Mouse (Mus musculus): ENCODE results near the gene Slc47a1.
A peak's percentile ranks its signal among the peaks of the same experiment; 100 is the strongest.

Slc47a1 gene

GRCm38 (mm10) chr11:61378651-61379050 is 506 bp upstream of the Slc47a1 start:
- DNase-seq (ENCODE audit: extremely low spot score, low read depth, low spot score): no peak

DNA sequence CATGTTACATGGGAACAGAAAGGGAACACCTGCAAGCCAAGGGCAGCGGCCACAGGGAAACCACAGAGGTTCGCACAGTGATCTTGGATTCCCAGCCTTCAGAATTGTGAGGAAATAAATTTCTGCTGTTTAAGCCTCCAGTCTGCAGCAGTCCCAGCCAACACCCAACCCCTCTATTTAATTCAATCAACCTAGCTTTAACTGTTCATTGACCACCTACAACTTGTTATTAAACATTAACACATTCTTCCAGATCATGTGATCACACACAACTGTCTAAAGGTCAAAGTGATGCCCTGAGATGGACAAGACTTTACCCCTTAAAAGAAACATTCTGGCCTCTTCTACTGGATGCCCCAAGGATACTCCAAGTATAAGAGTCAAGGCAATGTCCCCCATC is 9.5 kb downstream of the Slc47a1 start:
- DNase-seq (ENCODE audit: extremely low spot score, low read depth, low spot score): no peak

DNA sequence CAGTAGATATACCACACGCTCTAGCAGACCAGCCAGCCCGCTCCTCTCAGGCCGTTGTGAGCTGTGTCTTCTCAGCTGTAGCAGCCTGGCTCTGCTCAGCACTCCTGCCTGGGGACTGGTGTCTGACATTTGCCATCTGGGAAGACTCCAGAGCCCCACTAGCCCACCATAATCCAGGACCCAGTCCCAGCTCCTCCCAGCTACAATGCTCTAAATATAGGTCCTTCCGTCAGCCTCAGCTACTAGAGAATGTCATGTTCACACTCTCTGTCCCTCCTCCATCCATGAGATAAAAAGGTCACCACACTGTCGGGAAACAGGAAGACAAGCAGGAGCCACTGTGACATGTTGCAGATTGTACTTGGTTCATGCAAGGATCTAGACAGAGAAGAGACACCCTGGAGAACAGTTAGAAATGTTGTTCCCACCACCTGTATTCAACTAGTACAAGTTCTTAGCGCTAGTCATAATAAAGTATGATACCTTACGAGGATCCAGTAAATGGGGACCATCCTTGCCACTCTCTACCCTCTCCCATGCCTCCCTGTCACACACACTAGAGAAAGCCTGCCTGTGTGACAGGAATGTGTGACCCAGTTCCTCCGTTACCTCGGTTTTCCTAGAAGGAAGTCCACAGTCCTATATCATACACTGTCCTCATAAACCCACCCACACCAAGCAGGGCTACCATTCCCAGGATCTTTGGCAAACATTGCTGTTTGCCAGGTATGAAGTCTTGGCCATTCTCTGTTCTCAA is 11.4 kb downstream of the Slc47a1 start:
- no peak for DNase-seq (ENCODE audit: extremely low spot score, low read depth, low spot score)

- DNase-seq (ENCODE audit: extremely low spot score, low read depth, low spot score): no peak
Measured at GRCm38 (mm10) chr11:61365938-61366337, 12.2 kb downstream of the Slc47a1 start.

DNA sequence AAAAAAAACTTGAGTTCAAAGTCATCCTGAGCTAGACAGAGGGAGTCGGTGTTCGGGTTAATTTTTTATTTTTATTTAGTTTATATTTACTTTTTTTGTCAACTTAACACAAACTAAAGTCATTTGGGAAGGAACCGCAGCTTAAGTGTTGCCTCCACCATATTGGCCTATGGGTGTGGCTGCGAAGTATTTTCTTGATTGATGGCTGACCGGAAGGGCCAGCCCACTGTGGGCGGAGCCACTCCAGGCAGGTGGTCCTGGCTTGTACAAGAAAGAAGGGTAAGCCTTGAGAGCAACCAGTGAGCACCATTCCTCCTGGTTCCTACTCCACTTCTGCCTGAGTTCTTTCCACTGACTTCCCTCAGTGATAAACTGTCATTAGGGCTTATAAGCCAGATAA is 14.0 kb downstream of the Slc47a1 start:
- no peak for DNase-seq (ENCODE audit: extremely low spot score, low read depth, low spot score)

DNA sequence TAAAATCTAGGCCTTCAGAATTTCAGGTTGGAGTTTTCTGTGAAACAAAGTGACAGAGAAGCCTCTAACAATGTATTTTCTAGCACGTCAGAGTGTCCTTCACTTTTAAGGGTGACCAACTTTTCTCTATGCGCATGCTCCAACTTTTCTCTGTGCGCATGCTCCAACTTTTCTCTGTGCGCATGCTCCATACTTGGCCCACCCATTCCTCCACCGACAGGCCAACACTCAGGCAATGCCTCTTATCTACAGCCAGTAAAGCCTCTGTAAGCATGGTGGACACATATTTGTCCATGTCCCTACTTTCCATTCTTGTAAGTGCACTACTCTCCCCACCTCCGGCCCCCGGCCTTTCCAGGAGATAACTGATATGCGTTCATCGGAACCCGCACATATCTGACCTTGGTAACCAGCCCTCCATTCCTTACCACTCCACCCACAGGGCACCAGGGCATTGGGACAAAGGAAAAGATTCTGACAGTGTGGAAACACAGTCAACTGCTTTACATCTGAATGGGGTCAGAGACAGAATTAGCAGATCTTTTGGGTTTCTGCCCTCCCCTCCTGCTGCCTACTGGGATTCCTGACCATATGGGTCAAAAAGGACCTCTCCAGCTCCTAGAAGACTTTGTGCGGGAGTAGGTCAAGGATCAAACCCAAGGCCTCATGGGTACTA is 16.5 kb downstream of the Slc47a1 start:
- no peak for DNase-seq (ENCODE audit: extremely low spot score, low read depth, low spot score)

- no peak for DNase-seq (ENCODE audit: extremely low spot score, low read depth, low spot score)
Measured at GRCm38 (mm10) chr11:61356600-61356999, 21.5 kb downstream of the Slc47a1 start.

GRCm38 (mm10) chr11:61356111-61356510 is 22.0 kb downstream of the Slc47a1 start:
- no peak for DNase-seq (ENCODE audit: extremely low spot score, low read depth, low spot score)

GRCm38 (mm10) chr11:61355351-61355750 is 22.8 kb downstream of the Slc47a1 start:
- DNase-seq (ENCODE audit: extremely low spot score, low read depth, low spot score): no peak

- no peak for DNase-seq (ENCODE audit: extremely low spot score, low read depth, low spot score)
Measured at GRCm38 (mm10) chr11:61354346-61354745, 23.8 kb downstream of the Slc47a1 start.

DNA sequence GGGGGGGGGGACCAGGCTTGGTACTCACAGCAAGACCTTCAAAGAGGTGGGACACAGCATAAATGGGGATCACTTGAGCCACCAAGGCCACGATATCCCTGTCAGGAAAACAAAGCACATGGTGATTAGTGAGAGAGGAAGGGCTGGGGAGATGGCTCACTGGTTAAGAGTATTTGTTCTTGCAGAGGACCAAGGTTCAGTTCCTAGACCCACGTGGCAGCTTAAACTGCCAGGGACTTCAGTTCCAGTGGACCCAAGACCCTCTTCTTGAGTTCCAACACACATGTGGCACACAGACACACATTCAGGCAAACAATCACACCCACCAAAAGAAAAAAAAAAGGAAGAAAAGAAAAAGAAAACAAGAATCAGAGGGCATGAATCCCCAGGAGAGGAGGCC is 25.1 kb downstream of the Slc47a1 start:
- DNase-seq (ENCODE audit: extremely low spot score, low read depth, low spot score): no peak

GRCm38 (mm10) chr11:61352138-61352651 is 25.9 kb downstream of the Slc47a1 start:
- no peak for DNase-seq (ENCODE audit: extremely low spot score, low read depth, low spot score)

DNA sequence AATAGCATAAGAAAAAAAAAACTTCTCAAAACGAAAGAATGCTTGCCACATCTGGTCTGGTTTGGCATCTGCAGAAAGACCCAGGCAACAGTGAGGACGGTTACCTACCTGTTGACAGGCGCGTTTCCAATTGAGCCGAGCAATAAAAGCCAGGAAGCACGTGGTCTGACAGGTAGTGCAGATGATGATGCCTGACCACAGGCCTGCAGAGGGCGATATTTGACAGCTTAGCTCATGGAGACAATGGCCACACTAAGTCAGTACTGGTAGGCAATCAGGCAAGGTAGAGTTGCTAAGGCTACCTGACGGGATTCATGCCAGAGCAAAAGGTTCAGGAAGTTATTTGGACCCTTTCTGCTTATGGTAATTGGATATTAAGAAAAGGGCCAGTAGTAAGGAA is 28.8 kb downstream of the Slc47a1 start:
- DNase-seq (ENCODE audit: extremely low spot score, low read depth, low spot score): peak; percentile 24

DNA sequence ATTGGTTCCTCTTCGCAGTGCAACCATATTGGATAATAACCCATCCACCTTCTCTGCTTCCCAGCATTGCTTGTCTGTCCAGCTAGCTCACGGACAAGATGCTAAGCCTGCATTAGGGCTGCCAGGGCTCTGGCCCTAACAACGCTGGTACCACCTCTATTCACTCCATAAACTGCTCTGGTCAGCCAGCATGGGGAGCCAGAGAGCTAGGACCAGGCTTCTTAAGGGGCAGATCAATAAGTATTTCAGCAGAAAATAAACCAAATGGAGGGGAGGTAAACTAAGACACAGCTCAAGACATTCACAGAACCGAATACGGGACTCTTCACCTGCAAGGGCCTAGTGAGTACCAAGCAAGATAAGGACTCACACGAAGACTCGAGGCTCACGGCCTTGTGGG is 32.0 kb downstream of the Slc47a1 start:
- no peak for DNase-seq (ENCODE audit: extremely low spot score, low read depth, low spot score)

DNA sequence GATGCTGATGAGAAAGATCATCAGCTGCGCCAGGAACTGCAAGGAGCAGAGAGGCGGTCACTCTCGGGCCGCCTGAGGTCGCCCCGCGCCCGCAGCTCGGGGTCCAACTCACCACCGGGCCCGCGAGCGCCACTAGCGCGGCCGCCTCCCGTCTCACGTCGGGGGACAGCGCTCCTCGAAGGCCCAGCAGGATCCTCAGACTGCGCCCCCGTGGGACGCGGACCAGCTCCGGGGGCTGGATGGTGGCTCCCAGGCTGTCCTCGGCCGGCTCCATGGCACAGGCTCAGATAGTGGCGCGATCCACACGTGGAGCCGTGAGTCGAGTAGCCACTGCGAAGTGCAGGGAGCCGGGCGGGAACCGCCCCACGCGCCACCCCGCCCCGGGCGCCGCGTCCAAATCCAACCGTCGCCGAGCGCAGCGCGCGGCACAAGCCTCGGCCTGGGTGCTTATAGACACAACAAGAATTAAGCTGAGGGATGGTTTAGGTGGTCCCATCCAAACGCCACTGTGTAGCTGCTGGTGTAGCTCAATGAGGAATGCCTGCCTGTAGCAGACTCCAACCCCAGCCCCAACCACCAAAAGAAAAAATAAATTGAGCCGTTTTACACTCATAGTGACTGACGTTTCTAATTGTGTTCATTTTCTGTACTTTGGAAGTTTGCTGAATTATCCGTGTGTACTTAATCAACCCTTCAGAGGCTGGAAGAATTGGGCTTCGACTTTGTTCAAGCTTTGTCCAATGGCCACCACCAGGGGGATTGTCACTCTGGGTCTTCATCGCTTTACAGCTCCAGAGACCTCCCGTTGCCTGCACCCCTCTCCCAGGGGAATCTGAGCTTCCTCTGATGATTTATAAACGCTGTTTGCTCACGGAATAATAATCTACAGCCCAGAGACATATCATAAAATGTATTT is 35.4 kb downstream of the Slc47a1 start, which contains the start of gene Slc47a2:
TSS of gene Slc47a2 (minus strand) at position 356 of the 916 bp plus-strand sequence.
- DNase-seq (ENCODE audit: extremely low spot score, low read depth, low spot score): peak; percentile 12

GRCm38 (mm10) chr11:61341971-61342370 is 36.2 kb downstream of the Slc47a1 start:
- peak; percentile 18 for DNase-seq (ENCODE audit: extremely low spot score, low read depth, low spot score)

- no peak for DNase-seq (ENCODE audit: extremely low spot score, low read depth, low spot score)
Measured at GRCm38 (mm10) chr11:61341233-61341632, 36.9 kb downstream of the Slc47a1 start.

GRCm38 (mm10) chr11:61340374-61340773 is 37.8 kb downstream of the Slc47a1 start:
- DNase-seq (ENCODE audit: extremely low spot score, low read depth, low spot score): no peak

DNA sequence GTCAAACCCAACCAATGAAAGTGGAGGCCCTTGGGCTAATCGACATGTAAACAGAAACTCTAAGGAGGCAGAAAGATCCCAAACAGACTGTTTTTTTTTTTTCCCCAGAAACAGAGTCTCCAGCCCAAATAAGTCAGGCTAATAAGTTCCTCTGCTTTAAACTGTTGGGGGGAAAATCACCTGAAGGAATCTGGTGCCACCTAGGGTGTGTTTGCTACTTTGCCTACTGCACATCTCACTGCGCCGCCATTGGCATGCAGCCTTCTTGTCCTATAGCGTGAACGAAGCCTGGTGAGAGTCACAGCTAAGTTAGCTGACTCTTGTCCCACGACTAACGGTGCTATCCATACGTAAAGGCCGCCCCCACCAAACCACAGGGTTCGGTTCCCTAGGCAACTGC is 40.6 kb downstream of the Slc47a1 start:
- DNase-seq (ENCODE audit: extremely low spot score, low read depth, low spot score): no peak

DNA sequence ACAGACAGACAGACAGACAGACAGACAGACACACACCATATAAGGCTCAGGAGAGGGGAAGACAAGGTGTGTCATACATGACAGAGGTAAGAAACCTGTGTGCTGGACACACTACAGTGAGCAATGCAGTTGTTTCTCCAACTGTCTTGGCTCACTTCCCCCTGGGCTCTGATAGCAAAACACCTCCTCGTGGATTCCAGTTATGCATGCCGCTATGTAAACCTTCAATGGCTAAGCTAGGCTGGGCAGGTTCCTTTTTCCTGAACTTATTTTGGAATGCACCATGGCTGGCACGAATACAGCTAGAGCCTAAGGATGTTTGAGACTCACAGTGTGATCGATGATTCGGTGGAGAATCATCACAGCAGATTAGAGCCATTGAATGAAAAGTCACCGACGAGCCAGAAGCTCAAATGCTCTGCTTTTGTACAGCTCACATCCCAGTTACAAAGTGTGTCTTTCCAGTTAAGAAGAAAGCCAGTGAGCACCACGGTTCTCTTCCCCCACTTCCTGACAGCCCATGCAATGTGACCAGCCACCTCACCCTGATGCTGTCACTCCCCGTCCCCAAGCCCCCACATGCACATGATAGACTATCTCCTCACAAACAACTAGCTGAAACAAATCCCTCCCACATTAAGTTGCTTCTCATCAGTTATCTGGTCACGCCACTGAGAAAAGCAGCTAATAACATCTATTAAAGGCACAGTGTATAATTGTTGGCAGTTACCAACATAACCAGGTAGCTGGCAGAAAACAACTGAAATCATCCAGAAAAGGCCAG is 57.0 kb downstream of the Slc47a1 start:
- DNase-seq (ENCODE audit: extremely low spot score, low read depth, low spot score): no peak
